Mouse (Mus musculus): ENCODE measurements around the gene Zfp648. TPM values are rescaled to one million over a fixed set of nuclear protein-coding genes. Genes with fewer than 3 reads are reported as not detected.

The Zfp648 gene
- polyA plus RNA-seq, 1 experiment from 2014 or later: 0.26 TPM

GRCm38 (mm10) chr1:154238876-154239275 is 37.9 kb downstream of the Zfp648 start:
- Histone ChIP-seq H3K4me1 (ENCODE audit: control insufficient read depth, insufficient read depth, low read length) (no peaks in the 10 kb centered on the region), H3K36me3 (ENCODE audit: control insufficient read depth, insufficient read depth, low read length) (no peaks in the 10 kb centered on the region), H3K4me3 (ENCODE audit: low read length) (no peak overlapping the region), H3K27ac (ENCODE audit: low read depth, low read length) (no peak overlapping the region), H3K4me2 (replicated peaks; ENCODE audit: low read depth, low read length) (no peak overlapping the region), H3K27me3 (ENCODE audit: control insufficient read depth, insufficient read depth, low read length) (no peaks in the 10 kb centered on the region), H3K9me3 (ENCODE audit: control insufficient read depth, low read length) (no peaks in the 10 kb centered on the region), H3K9ac (ENCODE audit: low read depth, low read length) (no peak overlapping the region)
- ATAC-seq (ENCODE audit: low FRiP score, low TSS enrichment): no peak

- Histone ChIP-seq H3K27me3 (ENCODE audit: control insufficient read depth, insufficient read depth, low read length) (no peaks in the 10 kb centered on the region), H3K4me3 (ENCODE audit: low read length) (no peak overlapping the region), H3K27ac (ENCODE audit: low read depth, low read length) (no peak overlapping the region), H3K4me1 (ENCODE audit: control insufficient read depth, insufficient read depth, low read length) (no peaks in the 10 kb centered on the region), H3K4me2 (replicated peaks; ENCODE audit: low read depth, low read length) (no peak overlapping the region), H3K36me3 (ENCODE audit: control insufficient read depth, insufficient read depth, low read length) (no peaks in the 10 kb centered on the region), H3K9me3 (ENCODE audit: control insufficient read depth, low read length) (no peaks in the 10 kb centered on the region), H3K9ac (ENCODE audit: low read depth, low read length) (no peak overlapping the region)
- no peak for ATAC-seq (ENCODE audit: low FRiP score, low TSS enrichment)
- WGBS: 79% methylated on average over 2 of the region's 2 CpGs
These were observed 50.2 kb downstream of the Zfp648 start for GRCm38 (mm10) chr1:154251186-154251585.

- no peak for ATAC-seq (ENCODE audit: low FRiP score, low TSS enrichment)
- Histone ChIP-seq H3K4me3 (ENCODE audit: low read length) (no peak overlapping the region), H3K9ac (ENCODE audit: low read depth, low read length) (no peak overlapping the region), H3K27ac (ENCODE audit: low read depth, low read length) (no peak overlapping the region), H3K27me3 (ENCODE audit: control insufficient read depth, insufficient read depth, low read length) (no peaks in the 10 kb centered on the region), H3K36me3 (ENCODE audit: control insufficient read depth, insufficient read depth, low read length) (no peaks in the 10 kb centered on the region), H3K9me3 (ENCODE audit: control insufficient read depth, low read length) (no peaks in the 10 kb centered on the region), H3K4me2 (replicated peaks; ENCODE audit: low read depth, low read length) (no peak overlapping the region), H3K4me1 (ENCODE audit: control insufficient read depth, insufficient read depth, low read length) (no peaks in the 10 kb centered on the region)
- 34% methylated on average over 5 of the region's 5 CpGs for WGBS
These were observed 51.8 kb downstream of the Zfp648 start for GRCm38 (mm10) chr1:154252739-154253138.
